Mouse (Mus musculus) intestine, embryonic 16.5 days (tissue): Measurements from ENCODE around the gene Gm498. TPM values are rescaled to one million over a fixed set of nuclear protein-coding genes. Genes with fewer than 3 reads are reported as not detected.

Experiments used
- ATAC-seq: fragments of 200-750 bp; cut with Nextera tagmentation; 2 replicates; pipeline ENCODE4 v1.8.0; 2017; ENCODE audit warnings: moderate TSS enrichment, moderate library complexity
- H3K27ac ChIP-seq: fragments of 300-500 bp; sonication (generic); 2 replicates; pipeline ENCODE4 v1.5.1; 2014; ENCODE audit warnings: mild to moderate bottlenecking, low read length
- H3K27me3 ChIP-seq: fragments of 300-500 bp; sonication (generic); replicated peaks from 2 replicates; pipeline ENCODE4 v1.6.1; 2014; ENCODE audit warnings: low read length, control low read depth, mixed read lengths; ENCODE audit not compliant: control insufficient read depth, insufficient read depth
- H3K36me3 ChIP-seq: fragments of 300-500 bp; sonication (generic); 2 replicates; pipeline ENCODE4 v1.6.1; 2014; ENCODE audit warnings: low read length, control low read depth; ENCODE audit not compliant: control insufficient read depth, insufficient read depth
- H3K4me1 ChIP-seq: fragments of 300-500 bp; sonication (generic); 2 replicates; pipeline ENCODE4 v1.6.1; 2014; ENCODE audit warnings: low read length, control low read depth, mixed read lengths; ENCODE audit not compliant: control insufficient read depth, insufficient read depth
- H3K4me2 ChIP-seq: fragments of 300-500 bp; sonication (generic); 2 replicates; pipeline ENCODE4 v1.6.1; 2014; ENCODE audit warnings: low read depth, low read length, control low read depth
- H3K4me3 ChIP-seq: fragments of 300-500 bp; sonication (generic); 2 replicates; pipeline ENCODE4 v1.5.1; 2014; ENCODE audit warnings: mild to moderate bottlenecking, low read length
- H3K9ac ChIP-seq: fragments of 300-500 bp; sonication (generic); 2 replicates; pipeline ENCODE4 v1.6.1; 2014; ENCODE audit warnings: low read depth, low read length
- H3K9me3 ChIP-seq: fragments of 300-500 bp; sonication (generic); 2 replicates; pipeline ENCODE4 v1.6.1; 2016; ENCODE audit warnings: low read length, control low read depth; ENCODE audit not compliant: control insufficient read depth
- WGBS: fragments of 180-500 bp; shearing (Covaris S2); extraction: QIAGEN DNeasy Blood & Tissue Kit; methylation state at CpG from one replicate; pipeline ENCODE4 v1.1.7; 2014; 5-methylcytosine and 5-hydroxymethylcytosine counted together
- polyA plus RNA-seq: library from polyadenylated mRNA; unstranded; fragments of >200 nt; fragmentation: Nextera tagmentation; extraction: Ambion mirVana; gene quantifications from 2 replicates; pipeline ENCODE4 v1.2.1, GENCODE M21; 2015

The Gm498 gene
- polyA plus RNA-seq, 1 experiment from 2014 or later = not detected

DNA sequence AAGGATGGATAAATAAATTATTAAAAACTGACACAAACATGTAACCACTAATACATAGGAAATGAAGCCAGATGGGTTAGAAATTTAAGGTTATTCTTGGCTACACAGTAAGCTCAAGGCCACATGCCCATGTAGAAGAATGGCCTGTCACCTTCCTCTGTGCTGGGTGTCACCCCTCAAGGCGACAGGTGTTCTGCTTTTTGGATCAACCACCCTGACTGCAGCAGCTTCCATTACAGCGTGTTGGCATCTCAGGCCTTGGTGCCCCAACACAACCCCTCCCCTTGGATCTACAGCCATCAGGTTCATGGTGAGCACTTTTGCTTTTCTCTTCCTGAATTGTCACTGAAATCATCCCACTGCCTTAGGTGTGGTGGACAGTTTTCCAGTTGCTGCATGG, 34.0 kb upstream of the Gm498 start:
- no peaks in the 10 kb centered on the region for H3K27me3 ChIP-seq
- no peak overlapping the region for H3K4me3 ChIP-seq
- WGBS = 95% methylated on average over 2 of the region's 2 CpGs
- H3K27ac ChIP-seq = no peak overlapping the region
- H3K4me1 ChIP-seq = peaks cover 51% of the 10 kb centered on the region
- no peak overlapping the region for H3K4me2 ChIP-seq
- ATAC-seq = no peak
- no peak overlapping the region for H3K9ac ChIP-seq
- no peaks in the 10 kb centered on the region for H3K9me3 ChIP-seq
- peaks cover 3% of the 10 kb centered on the region; the same call in 1 of the 2 replicates for H3K36me3 ChIP-seq

GRCm38 (mm10) chr7:143833581-143834190, 33.0 kb upstream of the Gm498 start:
- H3K27me3 ChIP-seq = no peaks in the 10 kb centered on the region
- 73% methylated on average over 6 of the region's 6 CpGs for WGBS
- H3K36me3 ChIP-seq = peaks cover 7% of the 10 kb centered on the region; the same call in 1 of the 2 replicates
- H3K9me3 ChIP-seq = no peaks in the 10 kb centered on the region
- no peak overlapping the region for H3K4me3 ChIP-seq
- H3K4me2 ChIP-seq = no peak overlapping the region
- H3K4me1 ChIP-seq = peaks cover 51% of the 10 kb centered on the region
- peak overlapping the region; percentile 37; the same call in 1 of the 2 replicates for H3K27ac ChIP-seq
- no peak for ATAC-seq
- peak overlapping the region; percentile 25; the same call in 1 of the 2 replicates for H3K9ac ChIP-seq

- H3K36me3 ChIP-seq = peaks cover 7% of the 10 kb centered on the region; the same call in 1 of the 2 replicates
- H3K27ac ChIP-seq = peak overlapping the region; percentile 57
- no peak overlapping the region for H3K4me2 ChIP-seq
- H3K27me3 ChIP-seq = no peaks in the 10 kb centered on the region
- WGBS = 75% methylated on average over 2 of the region's 2 CpGs
- H3K4me1 ChIP-seq = peaks cover 51% of the 10 kb centered on the region
- no peaks in the 10 kb centered on the region for H3K9me3 ChIP-seq
- no peak for ATAC-seq
- H3K4me3 ChIP-seq = no peak overlapping the region
- no peak overlapping the region for H3K9ac ChIP-seq
Observed at GRCm38 (mm10) chr7:143834316-143834715, 32.3 kb upstream of the Gm498 start.

- 37% methylated on average over 3 of the region's 3 CpGs for WGBS
- no peak overlapping the region for H3K4me2 ChIP-seq
- H3K9ac ChIP-seq = no peak overlapping the region
- peaks cover 51% of the 10 kb centered on the region for H3K4me1 ChIP-seq
- no peaks in the 10 kb centered on the region for H3K9me3 ChIP-seq
- peak; percentile 69 for ATAC-seq
- peaks cover 7% of the 10 kb centered on the region; the same call in 1 of the 2 replicates for H3K36me3 ChIP-seq
- no peak overlapping the region for H3K4me3 ChIP-seq
- H3K27me3 ChIP-seq = no peaks in the 10 kb centered on the region
- peak overlapping the region; percentile 57 for H3K27ac ChIP-seq
Observed at GRCm38 (mm10) chr7:143834972-143835371, 31.7 kb upstream of the Gm498 start.

- Histone ChIP-seq H3K4me3 (no peak overlapping the region), H3K9ac (no peak overlapping the region), H3K36me3 (peaks cover 17% of the 10 kb centered on the region; the same call in 1 of the 2 replicates), H3K9me3 (no peaks in the 10 kb centered on the region), H3K27ac (no peak overlapping the region), H3K4me1 (peaks cover 28% of the 10 kb centered on the region), H3K27me3 (no peaks in the 10 kb centered on the region), H3K4me2 (no peak overlapping the region)
- WGBS = 89% methylated on average over 3 of the region's 3 CpGs
- ATAC-seq = no peak
Observed at GRCm38 (mm10) chr7:143837705-143838358, 28.8 kb upstream of the Gm498 start.

DNA sequence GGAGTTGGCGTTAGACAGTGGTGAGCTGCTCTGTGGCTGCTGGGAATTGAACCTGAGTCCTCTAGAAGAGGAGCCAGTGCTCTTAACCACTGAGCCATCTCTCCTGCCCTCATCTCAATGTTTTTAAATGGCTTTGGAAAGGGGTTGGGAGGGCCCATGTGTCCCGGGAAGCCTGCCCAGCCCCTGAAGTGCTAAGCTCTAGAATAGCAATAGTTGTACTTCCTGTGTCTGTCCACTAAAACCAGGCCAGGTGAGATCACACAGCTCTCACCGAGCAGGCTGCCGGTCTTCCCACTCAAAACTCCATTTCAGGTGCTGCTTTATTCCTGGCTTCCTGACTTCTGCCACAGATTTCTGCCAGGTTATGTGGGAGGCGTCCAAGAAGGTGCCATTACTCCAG, 26.5 kb upstream of the Gm498 start:
- WGBS = 86% methylated on average over 5 of the region's 5 CpGs
- Histone ChIP-seq H3K4me1 (peaks cover 9% of the 10 kb centered on the region), H3K9ac (no peak overlapping the region), H3K9me3 (no peaks in the 10 kb centered on the region), H3K4me3 (no peak overlapping the region), H3K27me3 (no peaks in the 10 kb centered on the region), H3K4me2 (no peak overlapping the region), H3K27ac (no peak overlapping the region), H3K36me3 (peaks cover 26% of the 10 kb centered on the region)
- no peak for ATAC-seq

DNA sequence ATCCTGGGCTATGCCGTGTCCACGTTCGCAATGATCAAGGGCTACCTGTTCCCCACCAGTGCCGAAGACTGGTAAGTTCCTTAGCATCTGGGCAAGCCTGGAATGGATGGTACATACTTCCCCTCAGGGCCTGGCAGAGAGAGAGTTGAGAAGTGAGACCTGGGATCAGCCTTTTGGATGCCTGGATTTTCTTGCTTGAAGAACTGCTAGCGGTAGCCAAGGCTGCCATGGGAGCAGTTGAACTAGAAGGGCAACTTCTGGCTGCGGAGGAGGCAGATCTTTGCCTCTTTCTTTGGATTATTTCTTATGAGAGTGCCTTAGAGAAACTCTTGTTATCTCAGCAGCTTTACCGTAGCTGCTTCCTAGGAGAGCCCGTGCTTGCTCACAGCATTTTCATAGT, 25.3 kb upstream of the Gm498 start:
- Histone ChIP-seq H3K9ac (no peak overlapping the region), H3K9me3 (no peaks in the 10 kb centered on the region), H3K27ac (no peak overlapping the region), H3K4me2 (no peak overlapping the region), H3K36me3 (peaks cover 32% of the 10 kb centered on the region), H3K4me1 (no peaks in the 10 kb centered on the region), H3K27me3 (no peaks in the 10 kb centered on the region), H3K4me3 (no peak overlapping the region)
- no peak for ATAC-seq
- 97% methylated on average over 8 of the region's 8 CpGs for WGBS

- no peaks in the 10 kb centered on the region for H3K27me3 ChIP-seq
- peaks cover 8% of the 10 kb centered on the region for H3K4me1 ChIP-seq
- H3K27ac ChIP-seq = peak overlapping the region; percentile 92
- H3K9me3 ChIP-seq = no peaks in the 10 kb centered on the region
- peak; percentile 61 for ATAC-seq
- 81% methylated on average over 5 of the region's 5 CpGs for WGBS
- H3K9ac ChIP-seq = no peak overlapping the region
- peaks cover 22% of the 10 kb centered on the region for H3K36me3 ChIP-seq
- no peak overlapping the region for H3K4me2 ChIP-seq
- H3K4me3 ChIP-seq = no peak overlapping the region
Observed at GRCm38 (mm10) chr7:143848127-143848767, 18.4 kb upstream of the Gm498 start.

DNA sequence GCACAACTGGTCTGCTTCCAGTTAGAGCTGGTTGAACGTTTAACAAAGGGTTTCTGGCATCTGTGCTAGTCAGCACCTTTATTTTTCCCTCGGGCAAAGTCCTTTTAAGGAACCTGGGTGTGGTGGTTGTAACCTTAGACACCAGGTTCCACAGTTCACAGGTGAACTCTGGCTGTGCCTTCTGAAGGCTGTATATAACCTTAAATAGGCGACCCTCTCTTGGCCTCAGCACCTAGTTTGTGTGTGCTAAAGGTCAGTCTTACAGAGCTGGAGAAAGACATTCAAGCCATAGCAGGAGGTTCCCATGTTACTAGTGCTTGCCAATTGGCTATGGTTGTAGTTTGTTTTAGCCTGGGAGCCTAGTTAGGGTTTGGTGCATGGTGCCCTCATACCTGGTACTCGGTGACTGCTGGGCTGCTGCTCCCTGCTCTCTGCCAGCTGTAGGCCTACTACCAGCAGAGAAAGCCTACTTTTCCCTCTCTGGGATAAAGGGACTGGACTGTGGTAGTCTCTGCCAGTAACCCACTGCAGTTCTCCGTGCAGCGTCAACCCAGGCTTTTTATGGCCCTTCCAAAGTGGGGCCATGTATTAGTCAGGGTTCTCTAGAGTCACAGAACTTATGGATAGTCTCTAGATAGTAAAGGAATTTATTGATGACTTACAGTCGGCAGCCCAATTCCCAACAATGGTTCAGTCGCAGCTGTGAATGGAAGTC, 17.7 kb upstream of the Gm498 start:
- H3K27ac ChIP-seq = peak overlapping the region; percentile 92
- 70% methylated on average over 7 of the region's 8 CpGs for WGBS
- H3K9ac ChIP-seq = no peak overlapping the region
- ATAC-seq = peak; percentile 98
- peaks cover 8% of the 10 kb centered on the region for H3K4me1 ChIP-seq
- no peaks in the 10 kb centered on the region for H3K9me3 ChIP-seq
- H3K4me3 ChIP-seq = no peak overlapping the region
- H3K36me3 ChIP-seq = peaks cover 16% of the 10 kb centered on the region
- H3K4me2 ChIP-seq = no peak overlapping the region
- no peaks in the 10 kb centered on the region for H3K27me3 ChIP-seq
